Mouse (Mus musculus): ENCODE results near the gene Asphd2.
A peak's percentile ranks its signal among the peaks of the same experiment; 100 is the strongest.
"Not testable (repeated sequence)": the region's sequence is repeated elsewhere in the genome, so short reads cannot be mapped to it uniquely, and the experiment has no call there.

The Asphd2 gene

GRCm38 (mm10) chr5:112394779-112395443 is at the start of gene Asphd2:
Asphd2 (minus strand) TSS chr5:112394866.
- peak; percentile 35 for DNase-seq (ENCODE audit: extremely low spot score, low read depth, low spot score)

GRCm38 (mm10) chr5:112438535-112438934 is 43.9 kb upstream of the Asphd2 start:
- no peak for DNase-seq (ENCODE audit: extremely low spot score, low read depth, low spot score)

GRCm38 (mm10) chr5:112433004-112433403 is 38.3 kb upstream of the Asphd2 start:
- peak; percentile 52 for DNase-seq (ENCODE audit: extremely low spot score, low read depth, low spot score)

- no peak for DNase-seq (ENCODE audit: extremely low spot score, low read depth, low spot score)
Observed at GRCm38 (mm10) chr5:112432033-112432432, 37.4 kb upstream of the Asphd2 start.

- DNase-seq (ENCODE audit: extremely low spot score, low read depth, low spot score), result no peak
Observed at GRCm38 (mm10) chr5:112431120-112431775, 36.6 kb upstream of the Asphd2 start.

GRCm38 (mm10) chr5:112428944-112429343 is 34.3 kb upstream of the Asphd2 start:
- peak; percentile 26 for DNase-seq (ENCODE audit: extremely low spot score, low read depth, low spot score)

GRCm38 (mm10) chr5:112427283-112427682 is 32.6 kb upstream of the Asphd2 start:
- DNase-seq (ENCODE audit: extremely low spot score, low read depth, low spot score), result peak; percentile 28

- no peak for DNase-seq (ENCODE audit: extremely low spot score, low read depth, low spot score)
Observed at GRCm38 (mm10) chr5:112426635-112427034, 32.0 kb upstream of the Asphd2 start.

- DNase-seq (ENCODE audit: extremely low spot score, low read depth, low spot score), result no peak
Observed at GRCm38 (mm10) chr5:112419535-112419934, 24.9 kb upstream of the Asphd2 start.

- no peak for DNase-seq (ENCODE audit: extremely low spot score, low read depth, low spot score)
Observed at GRCm38 (mm10) chr5:112418023-112418422, 23.4 kb upstream of the Asphd2 start.

- no peak for DNase-seq (ENCODE audit: extremely low spot score, low read depth, low spot score)
Observed at GRCm38 (mm10) chr5:112416673-112417072, 22.0 kb upstream of the Asphd2 start.

- DNase-seq (ENCODE audit: extremely low spot score, low read depth, low spot score), result not testable (repeated sequence)
Observed at GRCm38 (mm10) chr5:112412781-112413180, 18.1 kb upstream of the Asphd2 start.

GRCm38 (mm10) chr5:112411514-112412335 is 17.1 kb upstream of the Asphd2 start:
- no peak for DNase-seq (ENCODE audit: extremely low spot score, low read depth, low spot score)

GRCm38 (mm10) chr5:112411072-112411471 is 16.4 kb upstream of the Asphd2 start:
- no peak for DNase-seq (ENCODE audit: extremely low spot score, low read depth, low spot score)

- DNase-seq (ENCODE audit: extremely low spot score, low read depth, low spot score), result no peak
Observed at GRCm38 (mm10) chr5:112409274-112409673, 14.6 kb upstream of the Asphd2 start.

- DNase-seq (ENCODE audit: extremely low spot score, low read depth, low spot score), result no peak
Observed at GRCm38 (mm10) chr5:112406017-112406416, 11.4 kb upstream of the Asphd2 start.

- DNase-seq (ENCODE audit: extremely low spot score, low read depth, low spot score), result no peak
Observed at GRCm38 (mm10) chr5:112402437-112402836, 7.8 kb upstream of the Asphd2 start.

GRCm38 (mm10) chr5:112399284-112399683 is 4.6 kb upstream of the Asphd2 start:
- DNase-seq (ENCODE audit: extremely low spot score, low read depth, low spot score), result no peak

GRCm38 (mm10) chr5:112396066-112396465 is 1.4 kb upstream of the Asphd2 start:
- DNase-seq (ENCODE audit: extremely low spot score, low read depth, low spot score), result no peak

GRCm38 (mm10) chr5:112394415-112394763 is 277 bp downstream of the Asphd2 start:
- no peak for DNase-seq (ENCODE audit: extremely low spot score, low read depth, low spot score)

GRCm38 (mm10) chr5:112393741-112394414 is 788 bp downstream of the Asphd2 start:
- DNase-seq (ENCODE audit: extremely low spot score, low read depth, low spot score), result no peak

All from hindlimb bud, embryonic 11.5 days (tissue).